Mouse (Mus musculus) left cerebral cortex, adult 8-10 months (tissue): ENCODE measurements around the gene Mfsd4a. TPM values are rescaled to one million over a fixed set of nuclear protein-coding genes. Genes with fewer than 3 reads are reported as not detected.
A peak's percentile ranks its signal among the peaks of the same experiment; 100 is the strongest.

Experiments
- DNase-seq, 2 experiments: peaks; one replicate each; pipeline ENCODE4 v3.0.0; 2022; ENCODE audit warnings: low spot score in 2 of 2
- total RNA-seq, 4 experiments: library from RNA; stranded (reverse); gene quantifications; 2 replicates each; pipeline ENCODE4 v1.2.4; 2022

The Mfsd4a gene
- 100 to 1,000 TPM in 1 of 4 experiments, 10 to 100 TPM in 3; 77.0 to 100 (median 85.0) TPM for total RNA-seq

DNA sequence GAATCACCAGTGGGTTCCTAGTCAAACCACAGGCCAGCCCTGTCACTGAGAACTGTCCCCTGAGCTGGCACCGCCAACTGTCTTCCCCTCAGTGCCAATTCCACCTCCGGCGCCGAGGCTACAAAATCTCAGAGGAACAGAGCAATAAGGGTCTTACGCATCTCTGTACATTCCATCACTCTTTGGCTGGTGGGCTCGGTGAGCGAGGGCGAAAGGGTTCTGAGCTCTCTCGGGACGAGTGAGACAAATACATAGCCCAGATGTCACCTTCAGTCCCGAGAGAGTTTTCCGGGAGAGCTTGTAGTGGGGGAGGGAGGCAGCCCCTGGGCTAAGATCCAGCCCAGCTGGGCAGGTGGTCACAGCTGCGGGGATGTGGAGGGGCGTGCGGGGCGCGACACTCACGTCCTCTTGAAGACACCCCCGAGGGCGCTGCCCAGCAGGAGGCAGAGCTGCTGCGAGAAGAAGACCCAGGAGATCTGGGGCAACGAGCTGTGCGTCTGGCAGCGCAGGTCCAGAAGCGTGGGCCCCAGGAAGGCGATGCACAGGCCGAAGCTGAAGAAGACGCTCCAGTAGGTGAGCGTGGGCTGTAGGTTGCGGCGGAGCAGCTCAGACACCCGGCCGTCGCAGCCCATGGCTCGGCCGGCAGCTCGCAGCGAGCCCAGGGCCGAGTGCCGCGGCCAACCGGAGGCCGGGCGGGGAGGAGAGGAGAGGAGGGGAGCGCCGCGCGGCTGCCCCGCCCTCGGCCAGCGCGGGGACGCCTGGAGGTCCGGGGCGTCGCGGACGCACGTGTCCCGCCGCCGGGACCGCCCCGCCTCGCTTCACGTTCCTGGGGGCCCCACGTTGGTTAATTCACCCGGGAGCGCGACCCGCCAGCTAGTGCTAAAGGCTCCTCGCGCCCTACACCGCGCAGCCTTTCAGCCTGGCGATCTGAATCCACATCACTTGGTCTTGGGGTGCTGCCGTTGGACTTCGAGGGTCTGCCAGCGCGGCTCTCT lies at the start of gene Mfsd4a:
Gene Mfsd4a (minus strand): TSS at position 802 of the 995 bp plus-strand sequence.
- peak; percentile 37 to 56 for DNase-seq

DNA sequence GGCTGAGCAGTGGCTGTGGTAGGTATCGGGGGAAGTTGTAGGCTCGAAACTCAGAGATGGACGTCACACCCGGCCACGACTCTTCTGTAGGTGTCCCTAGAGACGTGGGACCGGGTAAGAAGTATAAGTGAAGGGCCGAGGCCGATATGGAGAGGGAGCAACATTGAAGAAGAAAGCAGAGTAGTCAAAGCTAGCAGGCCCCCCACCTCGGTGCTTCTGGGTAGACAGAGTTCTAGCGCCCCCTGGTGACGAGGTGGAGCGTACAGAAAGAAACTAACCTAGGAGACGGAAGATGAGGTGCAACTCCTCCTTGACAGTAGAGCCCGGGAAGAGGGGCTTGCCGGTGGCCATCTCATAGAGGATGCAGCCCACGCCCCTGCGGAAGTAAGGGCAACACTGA lies 48.7 kb upstream of the Mfsd4a start:
- DNase-seq: no peak

DNA sequence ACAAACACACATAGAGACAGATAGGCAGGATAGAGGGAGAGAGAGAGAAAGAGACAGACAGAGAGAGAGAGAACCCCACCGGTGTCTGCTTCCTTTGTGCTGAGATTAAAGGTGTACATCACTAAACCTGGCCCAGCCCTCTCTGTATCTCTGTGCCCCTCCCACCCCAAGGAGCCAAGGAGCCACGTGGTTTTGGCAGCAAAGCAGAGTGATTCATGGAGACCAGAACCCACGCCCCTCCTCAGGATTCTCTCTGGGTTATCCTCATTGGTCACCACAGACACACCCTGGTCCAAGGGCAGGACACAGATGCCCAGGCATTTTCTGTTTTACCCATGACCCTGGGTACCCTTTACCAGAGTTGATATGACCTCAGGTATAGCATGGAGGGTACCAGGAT lies 45.2 kb upstream of the Mfsd4a start:
- no peak for DNase-seq

DNA sequence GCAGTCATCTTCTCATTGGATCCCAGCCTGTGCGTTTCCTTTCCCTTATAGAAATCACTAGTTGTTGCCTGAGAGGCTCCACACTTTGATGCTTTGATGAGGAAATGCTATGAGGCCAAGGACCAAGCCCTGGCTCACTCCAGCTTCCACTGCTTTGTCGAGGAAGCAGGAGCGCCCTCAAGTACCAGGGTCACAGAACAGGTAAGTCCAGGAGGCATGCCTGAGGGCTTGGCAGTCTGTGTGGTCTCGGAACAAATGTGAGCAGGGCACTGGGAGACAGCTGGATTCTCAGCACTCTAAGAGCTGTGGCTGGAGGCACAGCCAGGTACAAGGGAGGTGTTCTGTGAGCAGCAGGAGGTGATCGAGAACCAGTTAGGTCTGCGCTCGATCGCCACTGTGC lies 44.6 kb upstream of the Mfsd4a start:
- no peak for DNase-seq

DNA sequence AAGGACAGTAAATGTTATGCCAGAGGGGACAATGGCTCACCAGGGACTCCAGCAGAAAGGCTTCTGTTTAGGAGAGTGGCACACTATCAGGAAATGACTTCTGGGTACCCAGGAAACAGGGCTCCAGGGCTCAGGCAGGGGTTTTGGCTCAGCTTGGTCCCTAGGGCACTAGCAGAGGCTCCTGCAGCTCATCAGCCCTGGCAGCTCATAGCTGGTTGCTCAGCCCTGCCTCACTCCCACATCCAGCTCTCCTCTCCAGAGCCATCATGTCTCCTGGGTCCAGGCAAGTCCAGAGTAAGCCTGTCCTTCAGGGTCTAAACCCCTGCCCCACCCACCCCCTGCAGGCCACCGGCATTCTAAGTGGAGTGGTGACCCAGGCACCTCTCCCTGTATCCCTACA lies 43.5 kb upstream of the Mfsd4a start:
- DNase-seq: no peak

DNA sequence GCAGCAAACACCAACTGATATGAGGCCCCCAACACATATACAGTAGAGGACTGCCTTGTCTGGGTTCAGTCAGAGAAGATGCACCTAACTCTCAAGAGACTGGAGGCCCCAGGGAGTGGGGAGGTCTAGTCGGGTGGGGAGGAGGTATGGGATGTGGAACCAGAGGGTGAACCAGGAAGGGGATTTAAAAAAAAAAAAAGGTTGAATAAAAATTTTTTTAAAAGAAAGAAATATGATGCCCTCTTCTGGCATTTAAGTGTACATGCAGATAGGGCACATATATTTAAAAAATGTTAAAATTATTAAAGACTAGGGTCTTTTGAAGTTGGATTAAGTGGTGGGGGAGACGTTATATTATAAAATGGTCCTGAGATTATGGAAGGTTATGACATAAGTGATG lies 41.5 kb upstream of the Mfsd4a start:
- no peak for DNase-seq

DNA sequence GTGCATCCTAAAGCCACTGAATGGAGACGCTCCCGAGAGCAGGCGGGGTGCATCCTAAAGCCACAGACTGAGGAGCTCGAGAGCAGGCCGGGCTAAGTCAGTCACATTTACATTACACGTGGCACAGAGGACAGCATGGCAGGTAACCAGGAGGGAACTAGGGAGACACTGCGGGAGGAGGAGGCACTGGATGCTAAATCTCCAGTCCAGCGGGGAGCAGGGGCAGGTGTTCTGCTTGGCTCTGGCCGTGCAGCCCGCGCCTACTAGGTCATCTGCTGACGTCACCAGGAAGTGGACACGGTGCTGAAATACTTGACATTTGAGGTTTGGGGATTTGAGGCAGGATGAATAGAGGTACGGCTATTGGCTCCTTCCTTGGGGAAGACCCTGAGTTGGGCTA lies 36.5 kb upstream of the Mfsd4a start:
- no peak for DNase-seq

DNA sequence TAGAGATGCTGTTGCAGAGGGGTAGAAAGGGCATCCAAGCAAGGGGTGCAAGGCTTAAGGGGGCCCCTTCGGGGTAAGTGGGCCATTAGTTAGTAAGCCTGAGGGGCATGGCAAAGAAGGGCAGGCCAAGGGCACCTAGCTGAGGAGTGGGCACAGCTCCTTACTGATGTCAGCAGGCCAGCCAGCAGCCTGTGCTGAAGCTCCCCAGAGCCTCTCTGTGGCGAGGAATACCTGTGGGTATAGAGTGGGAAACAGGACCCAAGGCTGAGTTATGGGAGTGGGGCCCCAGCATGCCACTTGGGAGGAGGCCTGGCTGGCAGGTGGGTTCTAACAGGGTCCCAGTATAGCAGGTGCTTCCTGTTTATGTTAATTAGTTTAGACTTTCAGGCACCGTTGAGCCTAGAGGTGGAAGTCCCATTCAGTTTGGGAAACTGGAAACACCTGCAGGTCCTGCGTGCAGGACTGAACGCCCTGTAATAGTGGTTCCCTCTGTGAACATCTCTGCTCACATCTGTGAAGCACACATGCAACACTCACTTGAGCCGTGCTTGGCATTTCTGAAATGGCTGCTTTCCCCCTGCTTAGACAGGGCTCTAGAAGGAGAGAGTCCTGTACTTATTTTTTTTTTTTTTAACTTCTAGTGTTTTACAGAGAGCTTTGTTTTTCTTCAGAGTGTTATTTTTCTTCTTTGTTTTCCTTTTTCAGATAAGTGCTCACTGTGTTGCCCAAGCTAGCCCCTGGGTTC lies 34.3 kb upstream of the Mfsd4a start:
- DNase-seq: no peak

DNA sequence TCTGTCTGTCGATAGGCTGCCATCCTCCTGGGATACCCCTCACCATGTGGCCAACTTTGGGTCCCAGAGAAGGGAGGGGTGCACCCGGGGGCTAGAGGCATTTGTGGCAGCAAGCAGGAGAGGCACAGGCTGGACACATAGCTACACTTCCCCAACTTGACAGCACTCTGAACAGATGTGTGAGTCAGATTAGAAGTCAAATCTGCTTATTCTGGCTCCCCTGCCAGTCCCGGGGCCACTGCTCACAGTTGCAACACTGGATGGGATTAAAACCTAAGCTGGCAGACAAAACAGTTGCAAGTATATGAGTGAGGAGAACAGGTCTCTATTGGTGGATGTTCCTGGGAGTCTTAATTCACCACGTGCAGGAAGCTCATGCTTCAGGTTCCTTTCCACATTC lies 31.9 kb upstream of the Mfsd4a start:
- no peak for DNase-seq

DNA sequence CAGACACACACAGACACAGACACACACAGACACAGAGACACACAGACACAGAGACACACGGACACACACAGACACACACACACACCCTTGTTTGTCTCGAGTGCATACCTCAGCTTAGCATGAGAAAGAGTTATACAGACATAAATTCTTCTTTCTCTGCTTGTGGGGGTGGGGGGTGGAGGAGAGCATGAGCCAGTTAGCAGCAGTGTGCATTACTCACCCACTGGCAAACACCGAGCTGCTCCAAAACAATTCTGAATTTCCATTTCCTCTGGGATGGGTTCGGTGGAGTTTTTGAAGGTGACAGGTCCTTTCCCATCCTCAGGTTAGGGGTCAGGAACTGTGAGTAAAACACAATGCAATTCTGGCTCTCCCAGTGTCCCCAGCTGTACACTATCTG lies 31.2 kb upstream of the Mfsd4a start:
- DNase-seq: no peak

DNA sequence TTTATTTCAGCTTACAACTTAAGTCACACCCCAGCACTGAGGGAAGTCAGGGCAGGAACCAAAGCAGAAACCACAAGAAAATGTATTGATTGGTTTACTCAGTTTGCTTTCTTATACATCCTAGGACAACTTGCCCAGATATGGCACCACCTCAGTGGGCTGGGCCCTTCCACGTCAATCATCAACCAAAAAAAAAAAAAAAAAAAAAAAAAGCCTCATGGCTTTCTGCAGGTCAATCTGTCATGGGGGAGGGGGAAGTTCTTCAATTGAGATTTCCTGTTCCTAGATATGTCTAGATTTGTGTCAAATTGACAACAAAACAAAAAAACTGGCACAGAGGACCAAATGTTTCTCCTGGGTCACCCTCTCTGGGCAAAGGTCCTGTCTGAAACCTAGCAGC lies 30.2 kb upstream of the Mfsd4a start:
- DNase-seq: no peak

DNA sequence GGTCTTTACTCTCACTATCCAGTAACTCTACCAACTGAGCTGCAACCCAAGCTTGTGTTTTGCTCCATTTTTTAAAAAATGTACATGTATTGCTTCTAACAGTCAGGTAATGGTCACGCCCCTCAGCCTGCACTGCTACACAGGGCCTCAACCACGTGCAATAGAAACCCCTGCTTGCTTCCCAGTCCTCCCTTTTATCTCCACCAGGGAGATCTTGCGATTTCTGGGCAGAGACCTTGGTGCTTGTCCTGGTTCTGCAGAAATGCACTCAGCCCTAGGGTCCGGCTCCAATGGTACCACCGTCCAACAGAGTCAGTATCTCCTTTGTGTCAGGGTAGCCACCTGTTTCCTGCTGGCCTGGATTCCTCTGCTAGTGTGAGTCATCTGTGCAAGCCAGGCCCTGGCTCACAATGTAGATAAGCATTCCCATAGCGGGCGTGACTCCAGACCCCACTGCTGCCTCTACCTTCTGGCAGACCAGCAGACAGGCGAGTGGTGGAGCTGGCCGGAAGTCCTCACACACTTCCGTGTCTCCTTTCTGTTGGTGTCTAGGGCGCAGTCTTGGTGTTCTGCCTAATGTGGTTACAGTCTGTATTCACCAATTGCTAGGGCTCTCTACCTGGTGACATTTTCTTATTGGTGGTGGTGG lies 27.6 kb upstream of the Mfsd4a start:
- no peak for DNase-seq

DNA sequence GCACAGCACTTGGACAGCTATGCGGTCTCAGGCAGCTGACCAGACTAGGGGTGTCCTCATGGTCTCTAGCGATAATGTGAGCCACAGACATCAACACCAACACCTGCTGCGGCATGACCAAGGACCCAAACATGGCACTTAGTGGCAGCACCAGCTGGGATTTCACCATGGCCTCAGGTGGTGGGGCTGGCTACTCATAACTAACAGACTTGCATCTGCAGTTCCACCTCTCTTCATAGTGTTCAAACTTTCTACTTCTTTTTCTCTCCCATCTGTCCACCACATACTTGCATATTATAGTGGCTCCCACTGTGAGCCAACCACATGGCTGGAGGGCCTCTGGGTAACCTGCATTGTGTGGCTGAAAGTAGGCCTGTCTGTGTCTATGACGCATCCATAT lies 25.4 kb upstream of the Mfsd4a start:
- DNase-seq: no peak

DNA sequence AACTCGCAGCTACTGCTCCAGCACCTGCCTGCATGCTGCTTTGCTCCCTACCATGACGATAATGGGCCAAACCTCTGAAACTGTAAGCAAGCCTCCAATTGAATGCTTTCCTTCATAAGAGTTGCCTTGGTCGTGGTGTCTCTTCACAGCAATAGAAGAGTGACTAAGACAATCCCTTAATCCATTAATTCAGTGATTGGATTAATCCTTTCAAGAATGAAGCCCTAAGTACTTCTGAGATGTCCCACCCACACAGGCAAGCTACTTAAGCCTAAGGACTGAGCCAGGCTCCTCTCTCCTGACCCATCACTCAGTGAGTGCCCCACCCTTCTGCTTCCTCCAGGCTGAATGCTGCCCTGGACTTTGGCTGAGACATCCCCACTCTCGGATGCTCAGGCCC lies 22.4 kb upstream of the Mfsd4a start:
- DNase-seq: no peak

DNA sequence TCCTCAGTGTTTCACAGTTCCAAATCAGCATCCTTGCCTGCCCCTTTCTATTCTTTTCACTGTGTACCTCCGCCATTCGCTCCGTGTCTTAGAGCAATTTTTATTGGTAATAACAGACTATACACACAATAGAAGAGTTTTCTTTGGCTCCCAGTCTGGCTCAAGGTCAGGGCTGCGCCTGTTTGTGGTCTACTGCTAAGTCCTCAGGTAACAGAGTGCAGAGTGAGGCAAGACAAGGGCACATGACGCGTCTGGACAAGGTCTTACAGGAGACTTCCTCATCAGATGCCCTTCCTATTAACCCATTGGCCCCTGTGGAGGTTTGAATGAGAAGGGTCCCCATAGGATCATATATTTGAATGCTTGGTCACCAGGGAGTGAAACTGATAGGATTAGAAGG lies 21.9 kb upstream of the Mfsd4a start:
- DNase-seq: no peak

DNA sequence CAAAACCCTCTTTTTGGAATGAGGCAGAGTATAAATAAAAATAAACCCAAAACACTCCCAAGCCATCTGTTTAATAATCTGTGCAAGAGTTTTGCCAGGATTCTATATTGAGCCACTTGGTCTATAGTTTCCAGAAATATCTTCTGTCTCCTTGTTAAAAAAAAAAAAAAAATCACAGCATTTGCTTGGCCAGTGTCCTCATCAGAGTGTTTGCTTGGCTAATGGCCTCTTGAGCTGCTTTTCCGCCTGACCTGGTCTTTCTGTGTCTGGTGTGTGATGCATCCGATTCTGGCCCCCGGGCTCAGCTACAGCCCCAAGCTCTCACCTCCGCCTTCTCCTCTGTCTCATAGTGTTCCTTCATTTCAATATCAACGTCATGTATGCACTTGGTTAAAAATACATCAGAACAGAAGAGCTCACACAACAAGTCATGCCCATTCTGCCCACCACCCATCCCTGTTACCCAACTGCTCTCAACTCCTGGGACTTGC lies 20.4 kb upstream of the Mfsd4a start:
- DNase-seq: peak in 1 of 2 experiments; percentile 61

DNA sequence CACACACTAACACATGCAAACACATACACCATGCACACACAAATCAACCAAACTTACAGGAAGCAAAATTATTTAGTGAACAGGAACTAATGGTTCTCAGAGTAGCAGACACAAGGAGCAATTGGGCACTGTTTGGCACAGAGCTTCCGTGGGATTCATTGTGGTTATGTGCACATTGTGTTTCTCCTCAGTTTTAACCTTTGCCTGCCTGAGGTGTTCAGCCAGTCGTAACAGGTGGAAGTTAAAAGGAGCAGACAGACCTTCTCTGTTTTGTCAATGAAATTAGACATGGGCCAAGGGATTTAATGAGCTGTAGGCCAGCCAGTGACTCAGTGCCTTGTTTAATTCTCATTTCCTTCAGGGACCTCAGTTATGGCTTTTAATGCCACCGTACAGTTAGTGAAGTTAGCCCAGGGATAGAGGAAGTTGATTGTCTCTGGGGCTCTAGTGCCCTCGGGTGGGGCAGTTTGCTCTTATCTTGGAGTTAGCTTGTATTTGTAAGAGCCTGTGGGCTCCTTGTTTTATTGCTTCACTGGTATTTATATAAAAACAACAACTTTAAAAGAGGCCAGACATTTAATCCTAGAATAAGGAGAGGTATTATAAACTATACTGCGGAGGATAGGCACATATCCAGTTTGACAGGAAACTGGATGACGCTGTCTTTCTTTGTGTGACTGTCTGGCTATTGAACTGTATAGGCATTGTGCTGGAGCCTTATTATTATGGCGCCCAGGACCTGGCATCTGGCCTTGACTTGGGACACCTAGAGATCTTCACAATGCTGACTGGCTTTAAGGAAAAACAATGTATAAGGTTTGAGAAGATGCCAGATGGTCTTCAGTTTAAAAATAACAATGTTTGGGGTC lies 17.6 kb upstream of the Mfsd4a start:
- no peak for DNase-seq

DNA sequence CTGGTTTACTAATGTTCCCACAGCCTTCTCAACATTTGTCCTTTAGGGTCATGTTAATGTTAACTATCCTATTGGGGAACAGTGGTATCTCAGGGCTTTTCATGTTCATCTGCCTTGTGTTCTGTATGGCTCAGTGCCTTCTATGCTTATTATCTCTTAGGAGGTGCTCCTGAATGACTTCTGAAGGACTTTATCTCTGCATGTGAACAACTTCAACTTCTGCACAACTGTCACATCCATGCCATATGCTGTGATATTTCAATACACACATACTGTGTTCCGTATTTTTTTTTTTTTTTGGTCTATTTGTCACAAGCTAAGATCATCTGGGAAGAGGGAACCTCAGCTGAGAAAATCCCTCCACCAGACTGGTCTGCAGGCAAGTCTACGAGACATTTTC lies 10.6 kb upstream of the Mfsd4a start:
- DNase-seq: no peak

DNA sequence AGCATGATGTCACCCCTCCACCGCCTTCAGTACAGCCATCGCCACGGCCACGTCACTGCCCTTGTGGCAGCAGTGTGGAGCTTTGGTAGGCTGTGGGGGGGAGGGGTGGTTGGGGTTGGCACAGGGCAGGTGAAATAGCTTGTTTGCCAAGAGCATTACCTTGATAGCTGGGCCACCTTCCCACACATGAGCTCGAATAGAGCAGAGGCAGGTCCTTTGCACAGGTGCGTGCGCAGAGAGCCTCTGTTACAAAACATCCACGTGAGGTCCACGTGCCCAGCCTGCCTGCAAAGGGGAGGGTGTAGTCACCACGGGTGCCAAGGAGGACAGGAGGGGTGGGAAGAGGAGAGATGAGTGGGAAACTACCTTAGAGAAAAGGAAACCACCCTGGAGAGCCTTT lies 7.7 kb upstream of the Mfsd4a start:
- no peak for DNase-seq

DNA sequence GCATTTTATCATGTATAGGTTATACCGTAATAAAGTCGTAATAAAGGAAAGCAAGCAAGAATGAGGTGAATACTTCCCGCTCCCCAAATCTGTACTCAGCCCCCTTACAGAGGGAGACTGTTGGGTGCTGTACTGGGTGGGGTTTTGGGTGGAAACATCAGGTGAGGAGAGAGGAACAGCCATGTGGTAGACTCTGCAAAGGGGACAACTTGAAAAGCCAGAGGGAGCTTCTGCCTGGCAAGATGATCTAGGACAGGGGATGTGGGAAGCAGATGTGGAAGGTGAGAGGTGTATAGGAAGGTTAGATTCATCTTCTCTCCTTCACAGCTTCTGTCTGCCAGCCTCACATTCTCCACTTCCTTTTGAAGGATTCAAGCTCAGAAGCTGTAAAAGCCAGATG lies 2.8 kb upstream of the Mfsd4a start:
- DNase-seq: no peak

DNA sequence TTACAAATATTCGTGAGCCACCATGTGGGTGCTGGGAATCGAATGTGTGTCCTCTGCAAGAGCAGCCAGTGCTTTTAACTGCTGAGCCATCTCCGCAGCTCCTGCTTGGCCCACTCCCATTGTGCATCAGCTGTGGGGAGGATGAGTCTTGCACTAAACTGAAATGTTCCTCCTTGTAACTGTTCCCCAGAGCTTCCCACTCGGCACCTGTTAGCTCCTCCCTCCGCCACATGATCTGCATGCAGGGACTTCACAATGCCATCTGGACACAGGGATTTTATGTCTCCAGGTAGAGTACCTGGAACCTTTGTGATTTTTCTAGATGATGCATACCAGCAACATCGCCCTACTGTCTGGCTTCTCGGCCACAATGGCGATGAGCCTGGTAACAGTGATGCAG lies 1.6 kb upstream of the Mfsd4a start:
- DNase-seq: peak in 1 of 2 experiments; percentile 42
